Mouse (Mus musculus) embryonic fibroblast, embryonic 13.5 days (primary cell): ENCODE measurements around the gene Tab1.

ENCODE experiments used
- CTCF ChIP-seq: IDR thresholded peaks from 2 replicates; pipeline ENCODE4 v1.5.1; 2011; ENCODE audit warnings: mild to moderate bottlenecking, control low read depth, low read length, moderate library complexity, borderline replicate concordance; ENCODE audit not compliant: insufficient read depth
- POLR2A ChIP-seq: IDR thresholded peaks from 2 replicates; pipeline ENCODE4 v1.6.1; 2011; ENCODE audit warnings: low read depth, mild to moderate bottlenecking, control low read depth, low read length, moderate library complexity

DNA sequence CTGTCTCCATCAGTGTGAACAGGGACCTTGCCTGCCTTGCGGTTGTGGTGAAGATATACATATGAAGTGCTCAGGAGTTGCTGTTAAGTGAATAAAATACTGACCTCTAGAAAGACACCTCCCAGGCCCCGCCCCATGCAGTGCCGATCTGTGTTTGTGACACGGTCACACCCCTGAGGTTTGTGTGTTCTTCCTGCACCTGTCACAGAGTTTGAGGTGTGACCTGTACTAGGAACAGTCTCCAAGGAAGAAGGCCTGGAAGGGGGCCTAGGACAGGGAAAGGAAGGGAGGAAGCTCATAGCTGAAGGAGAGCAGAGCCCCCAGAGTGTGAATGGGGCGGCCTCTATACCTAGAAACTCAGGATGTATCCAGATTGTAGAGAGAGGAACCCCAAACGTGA is 30.4 kb upstream of the Tab1 start:
- TF ChIP-seq POLR2A (no peak), CTCF (no peak)
